Mouse (Mus musculus): ENCODE measurements around the gene Pmvk.

Pmvk gene

GRCm38 (mm10) chr3:89454401-89455177, at the start of gene Pmvk:
Gene Pmvk, plus strand, starts transcription at chr3:89454541.
- no peak for DNase-seq (ENCODE audit: low spot score in 2 of 2)

GRCm38 (mm10) chr3:89406887-89407286, 47.5 kb upstream of the Pmvk start:
- DNase-seq (ENCODE audit: low spot score in 2 of 2): no peak

- no peak for DNase-seq (ENCODE audit: low spot score in 2 of 2)
These were observed 45.9 kb upstream of the Pmvk start for GRCm38 (mm10) chr3:89408448-89408847.

- DNase-seq (ENCODE audit: low spot score in 2 of 2): no peak
These were observed 44.6 kb upstream of the Pmvk start for GRCm38 (mm10) chr3:89409701-89410100.

GRCm38 (mm10) chr3:89410864-89411263, 43.5 kb upstream of the Pmvk start:
- no peak for DNase-seq (ENCODE audit: low spot score in 2 of 2)

- peak; percentile 98 to 99 for DNase-seq (ENCODE audit: low spot score in 2 of 2)
These were observed 42.6 kb upstream of the Pmvk start, which contains the start of gene Flad1 for GRCm38 (mm10) chr3:89411490-89412393. Gene Flad1, minus strand, starts transcription at chr3:89411870.

- no peak for DNase-seq (ENCODE audit: low spot score in 2 of 2)
These were observed 38.2 kb upstream of the Pmvk start for GRCm38 (mm10) chr3:89416158-89416557.

- DNase-seq (ENCODE audit: low spot score in 2 of 2): no peak
These were observed 37.2 kb upstream of the Pmvk start for GRCm38 (mm10) chr3:89417131-89417530.

- DNase-seq (ENCODE audit: low spot score in 2 of 2): no peak
These were observed 36.5 kb upstream of the Pmvk start for GRCm38 (mm10) chr3:89417840-89418169.

- DNase-seq (ENCODE audit: low spot score in 2 of 2): peak; percentile 92 to 97
These were observed 36.0 kb upstream of the Pmvk start, which contains the start of the genes Cks1b and Shc1 for GRCm38 (mm10) chr3:89418170-89418860. Gene Cks1b, minus strand, starts transcription at chr3:89418383. Gene Shc1, plus strand, starts transcription at chr3:89418443.

- DNase-seq (ENCODE audit: low spot score in 2 of 2): no peak
These were observed 35.5 kb upstream of the Pmvk start for GRCm38 (mm10) chr3:89418861-89419250.

GRCm38 (mm10) chr3:89419571-89419970, 34.8 kb upstream of the Pmvk start:
- no peak for DNase-seq (ENCODE audit: low spot score in 2 of 2)

GRCm38 (mm10) chr3:89419981-89420380, 34.4 kb upstream of the Pmvk start:
- no peak for DNase-seq (ENCODE audit: low spot score in 2 of 2)

- DNase-seq (ENCODE audit: low spot score in 2 of 2): no peak
These were observed 33.9 kb upstream of the Pmvk start for GRCm38 (mm10) chr3:89420421-89420820.

GRCm38 (mm10) chr3:89421002-89421774, 33.2 kb upstream of the Pmvk start:
- DNase-seq (ENCODE audit: low spot score in 2 of 2): peak; percentile 52 to 64

- no peak for DNase-seq (ENCODE audit: low spot score in 2 of 2)
These were observed 32.4 kb upstream of the Pmvk start for GRCm38 (mm10) chr3:89421810-89422473.

- DNase-seq (ENCODE audit: low spot score in 2 of 2): no peak
These were observed 31.7 kb upstream of the Pmvk start for GRCm38 (mm10) chr3:89422556-89423205.

GRCm38 (mm10) chr3:89424416-89425140, 29.8 kb upstream of the Pmvk start:
- DNase-seq (ENCODE audit: low spot score in 2 of 2): no peak

GRCm38 (mm10) chr3:89425141-89425525, 29.2 kb upstream of the Pmvk start:
- DNase-seq (ENCODE audit: low spot score in 2 of 2): no peak

- DNase-seq (ENCODE audit: low spot score in 2 of 2): no peak
These were observed 28.5 kb upstream of the Pmvk start for GRCm38 (mm10) chr3:89425876-89426275.

Measured in right cerebral cortex, postnatal 36 days (tissue).